Mouse (Mus musculus): Measurements from ENCODE around the gene Usp22. TPM values are rescaled to one million over a fixed set of nuclear protein-coding genes. Genes with fewer than 3 reads are reported as not detected.
A peak's percentile ranks its signal among the peaks of the same experiment; 100 is the strongest.

Gene Usp22
- polyA plus RNA-seq, 1 experiment from 2014 or later, result 456 TPM

DNA sequence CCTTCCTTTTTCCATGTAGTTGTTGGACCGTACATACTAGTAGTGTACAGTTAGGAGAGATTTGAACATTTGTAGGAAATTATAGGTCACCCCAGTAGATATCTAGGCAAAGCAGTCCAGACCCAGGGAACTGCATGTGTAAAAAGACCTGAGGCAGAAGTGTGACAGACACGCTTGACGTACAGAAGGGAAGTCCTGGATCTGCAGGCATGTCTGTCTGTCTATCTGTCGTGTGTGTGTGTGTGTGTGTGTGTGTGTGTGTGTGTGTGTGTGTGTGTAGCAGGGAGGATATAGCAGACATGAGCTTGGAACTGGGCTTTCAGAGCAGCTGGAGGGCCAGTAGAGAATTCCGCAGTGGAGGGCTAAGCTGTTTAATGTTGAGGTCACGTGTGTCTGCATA, 65.1 kb downstream of the Usp22 start:
- Histone ChIP-seq H3K9me3 (no peaks in the 10 kb centered on the region), H3K4me3 (no peak overlapping the region), H3K9ac (no peak overlapping the region), H3K36me3 (replicated peaks) (no peaks in the 10 kb centered on the region), H3K27ac (no peak overlapping the region), H3K4me1 (peaks cover 3% of the 10 kb centered on the region; the same call in 1 of the 2 replicates), H3K27me3 (replicated peaks) (no peaks in the 10 kb centered on the region), H3K4me2 (no peak overlapping the region)
- WGBS, result 81% methylated on average over 6 of the region's 6 CpGs
- ATAC-seq (replicated peaks), result no peak

DNA sequence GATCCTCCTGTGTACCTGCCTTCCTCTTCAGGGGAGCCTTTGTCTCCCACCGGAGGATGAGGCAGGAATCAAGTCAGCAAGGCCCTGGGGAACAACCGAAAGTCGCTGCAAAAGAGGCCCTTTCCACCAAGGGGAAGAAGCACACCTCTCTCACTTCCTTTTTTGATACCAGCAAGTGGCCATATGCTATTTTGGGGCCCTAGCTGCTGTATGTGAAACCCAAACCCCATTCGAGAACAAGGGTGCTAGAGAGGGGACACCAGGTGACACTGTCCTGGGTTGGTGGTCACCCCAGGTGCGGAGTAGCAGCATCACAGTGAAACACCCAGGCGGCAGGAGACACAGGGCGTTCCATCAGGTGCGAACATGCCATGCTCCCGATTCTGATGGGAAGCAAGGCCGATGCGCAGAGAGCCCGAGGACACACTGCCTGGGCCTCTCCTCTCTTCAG, 65.9 kb downstream of the Usp22 start:
- H3K36me3 ChIP-seq (replicated peaks), result no peaks in the 10 kb centered on the region
- H3K27ac ChIP-seq, result no peak overlapping the region
- ATAC-seq (replicated peaks), result no peak
- H3K4me3 ChIP-seq, result no peak overlapping the region
- 86% methylated on average over 12 of the region's 12 CpGs for WGBS
- H3K4me1 ChIP-seq, result peaks cover 9% of the 10 kb centered on the region
- H3K9me3 ChIP-seq, result no peaks in the 10 kb centered on the region
- no peaks in the 10 kb centered on the region for H3K27me3 ChIP-seq (replicated peaks)
- no peak overlapping the region for H3K9ac ChIP-seq
- no peak overlapping the region for H3K4me2 ChIP-seq

DNA sequence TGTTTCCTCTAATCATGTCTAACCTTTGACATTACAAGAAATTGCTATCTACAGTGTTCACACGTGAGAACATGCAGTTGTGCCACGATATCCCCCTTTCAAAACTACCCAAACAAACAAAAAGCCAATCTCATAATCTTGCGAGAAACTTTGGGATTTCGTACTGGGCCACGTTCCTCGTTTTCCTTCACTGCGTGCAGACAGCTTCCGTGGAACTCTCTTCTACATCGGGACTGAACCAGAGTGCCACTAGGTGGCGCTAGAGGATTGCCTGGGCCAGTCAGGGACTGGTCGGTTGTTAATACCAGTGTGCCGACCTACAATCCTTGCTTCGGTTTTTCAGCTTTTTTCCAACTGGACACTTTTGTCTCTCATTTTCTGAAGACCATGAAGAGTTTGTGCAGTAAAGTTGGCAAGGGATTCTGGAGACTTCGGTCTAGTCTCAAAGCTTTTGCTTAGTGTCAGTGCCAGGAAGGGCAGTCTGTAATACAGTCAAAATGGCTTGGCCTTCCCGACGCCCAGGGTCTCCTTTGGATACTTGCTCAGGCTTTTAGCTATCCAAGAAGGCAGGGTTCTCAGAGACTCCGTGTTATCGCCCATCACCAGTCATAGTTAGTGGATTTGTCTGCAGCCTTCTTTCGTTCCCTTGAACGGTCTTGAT, 70.5 kb downstream of the Usp22 start:
- no peaks in the 10 kb centered on the region for H3K36me3 ChIP-seq (replicated peaks)
- H3K4me2 ChIP-seq, result peak overlapping the region; percentile 13
- H3K27me3 ChIP-seq (replicated peaks), result 0 out of 2 replicates have a peak, but pooled peaks cover 4% of the 10 kb centered on the region
- no peak overlapping the region for H3K9ac ChIP-seq
- no peak overlapping the region for H3K4me3 ChIP-seq
- WGBS, result 12% methylated on average over 20 of the region's 20 CpGs
- peaks cover 16% of the 10 kb centered on the region for H3K4me1 ChIP-seq
- no peaks in the 10 kb centered on the region for H3K9me3 ChIP-seq
- peak; percentile 89 for ATAC-seq (replicated peaks)
- H3K27ac ChIP-seq, result no peak overlapping the region

DNA sequence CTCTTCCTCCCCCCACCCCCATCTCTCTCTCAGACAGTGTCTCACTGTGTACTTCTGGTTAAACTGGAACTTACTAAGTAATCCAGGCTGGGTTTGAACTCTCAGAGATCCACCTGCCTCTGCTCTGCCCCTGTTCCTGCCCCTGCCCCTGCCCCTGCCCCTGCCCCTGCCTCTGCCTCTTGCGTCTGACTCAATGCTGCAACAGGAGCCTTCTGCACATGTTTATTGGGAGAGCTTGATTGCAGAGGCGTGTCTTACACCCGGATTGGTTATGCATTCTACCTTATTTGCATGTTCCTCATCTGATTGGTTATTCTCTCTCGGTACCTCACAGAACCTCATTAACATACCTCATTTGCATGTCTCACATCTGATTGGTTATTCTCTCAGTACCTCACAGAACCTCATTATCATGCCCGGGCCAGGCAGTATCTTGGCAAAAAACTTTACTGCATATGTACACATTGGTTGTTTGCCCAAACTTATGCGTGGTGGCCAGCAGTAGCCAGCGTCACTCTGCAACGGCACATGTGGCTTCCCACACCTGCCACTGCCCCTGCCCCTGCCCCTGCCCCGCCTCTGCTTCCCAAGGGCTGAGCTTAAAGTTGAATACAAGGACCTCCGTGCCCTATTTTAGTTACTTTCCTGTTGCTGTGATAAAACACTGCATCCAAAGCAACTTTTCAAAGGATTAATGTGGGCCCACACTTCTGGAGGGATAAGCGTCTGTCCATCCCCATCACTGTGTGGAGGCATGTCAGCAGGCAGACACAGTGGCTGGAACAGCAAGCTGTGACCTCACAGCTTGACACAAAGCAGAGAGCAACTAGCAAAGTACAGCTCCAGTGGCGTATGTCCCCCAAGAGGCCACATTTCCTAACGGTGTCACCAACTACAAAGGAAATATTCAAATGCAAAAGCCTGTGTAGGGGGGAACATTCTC, 72.2 kb downstream of the Usp22 start:
- peaks cover 16% of the 10 kb centered on the region for H3K4me1 ChIP-seq
- no peaks in the 10 kb centered on the region for H3K9me3 ChIP-seq
- no peaks in the 10 kb centered on the region for H3K36me3 ChIP-seq (replicated peaks)
- H3K4me2 ChIP-seq, result no peak overlapping the region
- 36% methylated on average over 13 of the region's 13 CpGs for WGBS
- 0 out of 2 replicates have a peak, but pooled peaks cover 4% of the 10 kb centered on the region for H3K27me3 ChIP-seq (replicated peaks)
- no peak for ATAC-seq (replicated peaks)
- H3K27ac ChIP-seq, result no peak overlapping the region
- H3K4me3 ChIP-seq, result no peak overlapping the region
- H3K9ac ChIP-seq, result no peak overlapping the region

Other genes starting within 250 kb of the Usp22 start
- 32.0 and 34.0 TPM in 2 replicates for gene Map2k3, start 243.0 kb downstream of the Usp22 start, polyA plus RNA-seq (2015; fragmentation: Nextera tagmentation; extraction: Ambion mirVana)
- 4.6 and 4.7 TPM in 2 replicates for gene Kcnj12, start 152.5 kb downstream of the Usp22 start, polyA plus RNA-seq (2015; fragmentation: Nextera tagmentation; extraction: Ambion mirVana)
- gene Tnfrsf13b, start 48.3 kb downstream of the Usp22 start, polyA plus RNA-seq (2015; fragmentation: Nextera tagmentation; extraction: Ambion mirVana), result 0.57 and 1.1 TPM in 2 replicates
- gene Aldh3a1, start 32.5 kb upstream of the Usp22 start, polyA plus RNA-seq (2015; fragmentation: Nextera tagmentation; extraction: Ambion mirVana), result 0.19 TPM in 1 of 2 replicates, not detected in the other
- 27.0 and 27.3 TPM in 2 replicates for gene Aldh3a2, start 92.4 kb upstream of the Usp22 start, polyA plus RNA-seq (2015; fragmentation: Nextera tagmentation; extraction: Ambion mirVana)
- gene Slc47a2, start 167.8 kb upstream of the Usp22 start, polyA plus RNA-seq (2015; fragmentation: Nextera tagmentation; extraction: Ambion mirVana), result not detected in 2 replicates
- gene Slc47a1, start 203.3 kb upstream of the Usp22 start, polyA plus RNA-seq (2015; fragmentation: Nextera tagmentation; extraction: Ambion mirVana), result 0.31 TPM in 2 replicates